Mouse (Mus musculus): ENCODE results near the gene Stx1a.

DNA sequence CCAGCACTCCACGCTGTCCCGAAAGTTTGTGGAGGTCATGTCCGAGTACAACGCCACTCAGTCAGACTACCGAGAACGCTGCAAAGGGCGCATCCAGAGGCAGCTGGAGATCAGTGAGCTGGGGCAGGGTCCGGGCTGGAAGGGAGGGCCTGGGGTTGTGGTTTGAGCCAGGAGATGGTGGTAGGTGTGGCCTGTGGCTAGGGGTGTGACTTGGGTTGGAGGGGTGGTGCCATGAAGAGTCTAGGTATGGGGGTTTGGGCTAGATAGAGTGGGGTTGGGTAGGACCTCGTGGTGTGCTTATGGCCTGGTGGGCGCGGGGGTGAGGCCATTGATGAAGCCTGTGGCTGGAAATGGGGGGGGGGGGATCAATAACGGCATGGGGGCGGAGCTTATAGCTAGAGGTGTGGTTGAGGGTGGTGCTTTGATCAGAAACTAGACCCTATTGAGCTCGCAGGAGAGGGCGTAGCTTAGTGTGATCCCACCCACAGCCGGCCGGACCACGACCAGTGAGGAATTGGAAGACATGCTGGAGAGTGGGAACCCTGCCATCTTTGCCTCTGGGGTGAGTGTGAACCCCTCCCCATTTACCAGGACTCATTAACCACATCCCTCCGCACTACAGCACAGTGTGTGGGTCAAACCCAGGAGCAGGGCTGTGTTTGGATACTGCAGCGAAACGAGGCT, 19.0 kb downstream of the Stx1a start:
- TF ChIP-seq CTCF (conservative IDR thresholded peaks at IDR 0.05; ENCODE audit: low read length) (no peak), POU5F1 (IDR thresholded peaks at IDR 0.05; ENCODE audit: borderline replicate concordance, low read length) (no peak)
